Mouse (Mus musculus) hindbrain, embryonic 12.5 days (tissue): ENCODE results near the gene Mrpl41. TPM values are rescaled to one million over a fixed set of nuclear protein-coding genes. Genes with fewer than 3 reads are reported as not detected.

Experiments used
- ATAC-seq: fragments of 200-750 bp; cut with Nextera tagmentation; 2 replicates; pipeline ENCODE4 v1.8.0; 2017; ENCODE audit warnings: moderate TSS enrichment; ENCODE audit not compliant: low FRiP score
- H3K27ac ChIP-seq: fragments of 300-500 bp; sonication (generic); 2 replicates; pipeline ENCODE4 v1.5.1; 2016; ENCODE audit warnings: mild to moderate bottlenecking
- H3K27me3 ChIP-seq: fragments of 300-500 bp; sonication (generic); 2 replicates; pipeline ENCODE4 v1.6.1; 2016; ENCODE audit warnings: mild to moderate bottlenecking
- H3K36me3 ChIP-seq: fragments of 300-500 bp; sonication (generic); 2 replicates; pipeline ENCODE4 v1.6.1; 2016; ENCODE audit warnings: mild to moderate bottlenecking
- H3K4me1 ChIP-seq: fragments of 300-500 bp; sonication (generic); 2 replicates; pipeline ENCODE4 v1.6.1; 2016
- H3K4me2 ChIP-seq: fragments of 300-500 bp; sonication (generic); replicated peaks from 2 replicates; pipeline ENCODE4 v1.6.1; 2016; ENCODE audit warnings: mild to moderate bottlenecking
- H3K4me3 ChIP-seq: fragments of 300-500 bp; sonication (generic); 2 replicates; pipeline ENCODE4 v1.5.1; 2016; ENCODE audit warnings: mild to moderate bottlenecking
- H3K9ac ChIP-seq: fragments of 300-500 bp; sonication (generic); 2 replicates; pipeline ENCODE4 v1.6.1; 2016; ENCODE audit warnings: mild to moderate bottlenecking, moderate library complexity
- H3K9me3 ChIP-seq: fragments of 300-500 bp; sonication (generic); replicated peaks from 2 replicates; pipeline ENCODE4 v1.6.1; 2016; ENCODE audit warnings: mild to moderate bottlenecking
- WGBS: fragments of 180-500 bp; shearing (Covaris S2); methylation state at CpG from one replicate; pipeline ENCODE4 v1.1.7; 2016; 5-methylcytosine and 5-hydroxymethylcytosine counted together
- microRNA-seq: library from miRNA; unstranded; fragments of <30 nt; microRNA quantifications from one replicate; pipeline ENCODE4, GENCODE M21; 2017
- polyA plus RNA-seq: library from polyadenylated mRNA; unstranded; fragments of >200 nt; fragmentation: Nextera tagmentation; extraction: Ambion mirVana; gene quantifications from 2 replicates; pipeline ENCODE4 v1.2.1, GENCODE M21; 2016

Mrpl41 gene
- polyA plus RNA-seq, 1 experiment from 2014 or later = 148 TPM

DNA sequence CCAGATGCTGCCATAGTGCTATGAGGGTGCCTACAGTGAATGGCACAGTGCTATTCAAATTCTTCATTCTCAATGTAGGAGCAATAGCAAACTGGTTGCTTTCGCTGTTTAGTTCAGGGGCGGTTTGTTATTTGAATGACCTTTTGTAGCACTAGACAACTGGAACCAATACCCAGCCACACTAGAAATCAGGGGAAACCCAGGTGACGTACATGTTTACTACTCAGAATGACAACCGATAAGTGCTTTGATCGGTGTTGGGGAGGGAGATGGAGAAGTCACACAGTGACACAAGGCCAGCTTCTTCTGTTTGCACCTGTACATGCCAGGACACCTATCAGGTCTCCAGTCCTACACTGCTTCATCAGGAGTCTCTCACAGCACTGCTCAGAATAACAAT lies 45.3 kb downstream of the Mrpl41 start:
- WGBS = 88% methylated on average over 5 of the region's 5 CpGs

DNA sequence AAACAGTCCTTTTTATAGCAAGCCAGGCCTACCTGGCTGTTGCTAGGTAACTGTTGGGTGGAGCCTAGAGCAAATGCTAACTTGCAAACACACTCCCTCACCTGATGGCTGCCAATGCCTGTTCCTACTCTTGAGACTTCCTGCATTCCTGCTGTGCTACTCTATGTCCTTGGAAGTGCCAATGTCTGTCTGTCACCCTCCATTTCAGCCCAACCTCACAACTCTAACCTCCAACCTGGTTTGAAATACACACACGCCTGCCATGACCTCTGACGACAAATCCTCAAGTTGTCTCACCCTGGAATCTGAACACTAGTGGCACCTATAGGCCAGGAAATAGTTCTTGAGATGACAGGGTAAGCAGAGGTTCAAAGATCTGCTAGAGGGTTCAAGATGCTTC lies 45.8 kb downstream of the Mrpl41 start:
- Histone ChIP-seq H3K36me3 (peaks cover 3% of the 10 kb centered on the region; the same call in 1 of the 2 replicates), H3K4me2 (no peak overlapping the region), H3K4me1 (peaks cover under 1% of the 10 kb centered on the region), H3K27me3 (peaks cover 4% of the 10 kb centered on the region; the same call in 1 of the 2 replicates), H3K4me3 (no peak overlapping the region), H3K27ac (no peak overlapping the region), H3K9me3 (no peaks in the 10 kb centered on the region), H3K9ac (no peak overlapping the region)
- no peak for ATAC-seq
- 68% methylated on average over 2 of the region's 2 CpGs for WGBS

More for the DNA sequence above, 45.3 kb downstream of the Mrpl41 start:
- Histone ChIP-seq H3K27ac (no peak overlapping the region), H3K4me2 (no peak overlapping the region), H3K27me3 (peaks cover 9% of the 10 kb centered on the region; the same call in 1 of the 2 replicates), H3K36me3 (peaks cover 3% of the 10 kb centered on the region; the same call in 1 of the 2 replicates), H3K4me3 (no peak overlapping the region), H3K4me1 (peaks cover 5% of the 10 kb centered on the region), H3K9ac (no peak overlapping the region), H3K9me3 (no peaks in the 10 kb centered on the region)
- ATAC-seq = no peak

DNA sequence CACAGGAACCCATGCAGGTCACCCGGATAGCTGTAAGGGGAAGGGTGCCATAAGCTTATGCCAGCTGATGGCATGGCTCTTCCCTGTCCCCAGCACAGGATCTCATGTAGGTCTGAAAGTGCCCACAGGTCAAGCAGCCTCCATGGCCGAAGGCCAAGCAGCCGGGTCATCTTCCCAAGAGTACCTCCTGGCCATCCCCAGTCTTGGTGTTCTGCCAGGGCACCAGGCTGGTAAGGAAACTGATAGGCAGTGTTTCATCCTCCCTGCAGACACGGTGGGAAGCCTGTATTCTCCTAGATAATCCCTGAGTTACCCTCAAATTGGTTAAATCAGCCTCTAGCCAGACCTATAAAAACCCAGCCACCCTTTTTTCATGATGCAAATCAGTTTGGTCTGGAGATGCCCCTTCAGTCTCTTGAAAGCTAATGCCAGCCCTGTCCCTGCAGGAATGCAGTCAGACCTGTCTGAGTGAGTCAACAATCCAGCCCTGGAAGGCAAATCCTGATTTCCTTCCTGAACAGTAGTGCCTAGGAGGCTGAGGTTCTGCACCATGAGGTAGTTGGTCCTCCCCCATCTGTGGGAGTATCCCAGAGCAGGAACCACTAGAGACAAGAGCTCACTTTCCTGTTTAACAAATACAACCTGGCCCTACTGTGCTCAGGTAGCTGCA lies 47.0 kb downstream of the Mrpl41 start:
- Histone ChIP-seq H3K27me3 (no peaks in the 10 kb centered on the region), H3K27ac (no peak overlapping the region), H3K9ac (no peak overlapping the region), H3K36me3 (peaks cover 3% of the 10 kb centered on the region; the same call in 1 of the 2 replicates), H3K4me3 (no peak overlapping the region), H3K4me2 (no peak overlapping the region), H3K9me3 (no peaks in the 10 kb centered on the region), H3K4me1 (no peaks in the 10 kb centered on the region)
- WGBS = 67% methylated on average over 4 of the region's 4 CpGs
- no peak for ATAC-seq

DNA sequence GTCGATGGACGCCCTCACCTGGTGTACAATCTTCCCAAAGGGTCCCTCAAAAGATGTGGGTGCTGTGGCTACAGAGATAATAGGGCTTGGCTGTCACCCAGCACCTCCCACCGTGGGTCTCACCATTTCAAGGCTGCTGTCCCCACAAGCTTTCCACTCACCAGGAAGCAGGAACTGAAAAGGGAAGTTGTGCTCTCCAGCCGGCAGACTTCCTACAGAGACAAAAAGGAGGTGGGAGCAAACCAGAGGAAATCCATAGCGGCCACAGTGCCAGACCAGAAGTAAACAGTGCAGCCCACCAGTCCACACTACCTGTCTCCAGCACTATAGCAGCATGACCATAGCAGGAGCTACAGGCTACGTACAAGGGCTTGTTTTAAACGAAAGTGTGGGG lies 47.9 kb downstream of the Mrpl41 start:
- Histone ChIP-seq H3K9ac (0 out of 2 replicates have a peak overlapping the region, but pooled peaks have one; percentile 13), H3K27ac (no peak overlapping the region), H3K36me3 (peaks cover 3% of the 10 kb centered on the region; the same call in 1 of the 2 replicates), H3K9me3 (no peaks in the 10 kb centered on the region), H3K27me3 (no peaks in the 10 kb centered on the region), H3K4me2 (no peak overlapping the region), H3K4me3 (no peak overlapping the region), H3K4me1 (no peaks in the 10 kb centered on the region)
- no peak for ATAC-seq
- 74% methylated on average over 7 of the region's 7 CpGs for WGBS

DNA sequence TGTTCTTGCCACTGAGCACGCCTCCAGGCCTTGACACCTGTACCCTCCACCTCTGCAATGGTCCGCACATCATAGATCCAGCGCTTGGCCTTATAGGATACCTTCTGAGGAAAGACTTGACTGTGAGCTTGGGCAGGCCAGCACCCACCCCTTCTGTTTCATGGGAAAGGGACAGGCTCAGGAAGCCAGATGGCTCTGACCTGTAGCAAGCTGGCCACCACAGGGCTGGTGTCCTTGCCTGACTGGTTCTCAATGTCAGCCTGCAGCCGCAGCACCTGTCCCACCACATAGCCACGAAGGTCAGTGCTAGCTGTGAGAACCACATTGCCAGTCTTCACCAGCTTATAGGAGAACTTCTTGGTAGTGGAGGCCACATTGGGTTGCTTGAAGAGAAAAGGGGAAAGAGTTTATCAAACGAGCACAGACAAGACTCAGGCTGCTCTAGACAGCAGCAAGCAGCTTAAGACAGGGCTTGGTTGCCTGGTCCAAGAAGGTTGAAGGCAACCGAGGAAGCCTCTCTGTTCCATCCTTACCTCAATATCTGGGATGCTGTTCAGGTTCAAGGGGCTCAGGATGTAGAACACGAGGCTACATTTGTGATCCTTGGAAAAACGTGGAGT lies 48.4 kb downstream of the Mrpl41 start:
- H3K9ac ChIP-seq = no peak overlapping the region
- H3K4me1 ChIP-seq = no peaks in the 10 kb centered on the region
- H3K4me2 ChIP-seq = no peak overlapping the region
- H3K9me3 ChIP-seq = no peaks in the 10 kb centered on the region
- H3K36me3 ChIP-seq = peaks cover 3% of the 10 kb centered on the region; the same call in 1 of the 2 replicates
- no peak overlapping the region for H3K4me3 ChIP-seq
- 84% methylated on average over 9 of the region's 9 CpGs for WGBS
- no peak for ATAC-seq
- H3K27ac ChIP-seq = no peak overlapping the region
- H3K27me3 ChIP-seq = no peaks in the 10 kb centered on the region

DNA sequence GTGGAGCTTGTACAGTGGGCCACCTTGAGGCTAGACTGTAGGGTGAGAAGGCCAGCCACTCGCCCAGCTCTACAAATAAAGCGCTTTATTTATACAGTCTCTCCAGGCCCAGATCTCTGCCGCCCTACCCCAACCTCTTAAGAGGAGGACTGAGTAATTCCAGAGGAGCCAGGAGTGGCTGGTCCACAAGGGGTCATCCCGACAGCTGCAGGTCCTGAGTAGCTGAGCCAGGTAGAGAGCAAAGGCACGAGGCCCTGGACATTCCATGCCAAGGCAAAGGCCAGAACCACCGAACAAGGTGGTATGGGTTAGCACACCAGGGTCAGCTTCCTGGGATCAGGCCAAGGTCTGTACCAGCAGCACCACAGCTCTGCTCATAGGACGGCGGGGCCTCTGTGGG lies 49.6 kb downstream of the Mrpl41 start:
- Histone ChIP-seq H3K27me3 (no peaks in the 10 kb centered on the region), H3K36me3 (peaks cover 3% of the 10 kb centered on the region; the same call in 1 of the 2 replicates), H3K9ac (no peak overlapping the region), H3K27ac (no peak overlapping the region), H3K4me3 (no peak overlapping the region), H3K4me1 (no peaks in the 10 kb centered on the region), H3K9me3 (no peaks in the 10 kb centered on the region), H3K4me2 (no peak overlapping the region)
- ATAC-seq = no peak
- WGBS = 89% methylated on average over 8 of the region's 8 CpGs

Small RNA genes within 50 kb of the gene (microRNA-seq; reads per million reads assigned to microRNA genes)
- gene Gm22875 = not detected

Other genes with a start within 250 kb of the Mrpl41 start
- gene Cacna1b, start 211.9 kb downstream of the Mrpl41 start, polyA plus RNA-seq = 5.6 and 6.6 TPM in 2 replicates
- gene Ehmt1, start 55.5 kb downstream of the Mrpl41 start, polyA plus RNA-seq = 126 and 134 TPM in 2 replicates
- gene Arrdc1, start 39.8 kb downstream of the Mrpl41 start, polyA plus RNA-seq = 20.0 and 21.9 TPM in 2 replicates
- 19.7 and 20.7 TPM in 2 replicates for gene Zmynd19, start 25.3 kb downstream of the Mrpl41 start, polyA plus RNA-seq
- 28.5 and 29.9 TPM in 2 replicates for gene Dph7, start 12.7 kb downstream of the Mrpl41 start, polyA plus RNA-seq
- 3.8 and 5.0 TPM in 2 replicates for gene Pnpla7, start 935 bp upstream of the Mrpl41 start, polyA plus RNA-seq
- gene Nsmf, start 79.3 kb upstream of the Mrpl41 start, polyA plus RNA-seq = 108 and 115 TPM in 2 replicates
- gene Entpd8, start 105.2 kb upstream of the Mrpl41 start, polyA plus RNA-seq = not detected in 2 replicates
- 0.14 and 0.22 TPM in 2 replicates for gene Noxa1, start 120.1 kb upstream of the Mrpl41 start, polyA plus RNA-seq
- gene Nrarp, start 205.7 kb upstream of the Mrpl41 start, polyA plus RNA-seq = 70.9 and 76.4 TPM in 2 replicates
- gene Tor4a, start 221.8 kb upstream of the Mrpl41 start, polyA plus RNA-seq = 1.8 and 2.4 TPM in 2 replicates
- gene Nelfb, start 236.4 kb upstream of the Mrpl41 start, polyA plus RNA-seq = 107 and 117 TPM in 2 replicates
- not detected in 2 replicates for gene Stpg3, start 239.5 kb upstream of the Mrpl41 start, polyA plus RNA-seq
- gene Fam166a, start 243.6 kb upstream of the Mrpl41 start, polyA plus RNA-seq = 0.19 TPM in 1 of 2 replicates, not detected in the other
- 391 and 416 TPM in 2 replicates for gene Tubb4b, start 249.6 kb upstream of the Mrpl41 start, polyA plus RNA-seq